Mouse (Mus musculus) leukemia stem cell, adult 10-12 weeks (primary cell): ENCODE data around the gene Ten1. TPM values are rescaled to one million over a fixed set of nuclear protein-coding genes. Genes with fewer than 3 reads are reported as not detected.

Source experiments
- polyA plus RNA-seq: library from polyadenylated mRNA; stranded (reverse); fragments of >175 nt; gene quantifications from 2 replicates; pipeline ENCODE4 v1.2.3, GENCODE M21; 2012; ENCODE audit warnings: low replicate concordance

Ten1 gene
- 56.6 and 72.8 TPM in 2 replicates for polyA plus RNA-seq

GRCm38 (mm10) chr11:116198639-116199531, at the start of gene Ten1, which contains the start of gene Acox1:
Ten1 (plus strand) TSS chr11:116198855.
Acox1 (minus strand) TSS chr11:116199045.

GRCm38 (mm10) chr11:116167884-116168439, 30.7 kb upstream of the Ten1 start, which contains the start of gene Fbf1:
Fbf1 (minus strand) TSS chr11:116168166.

GRCm38 (mm10) chr11:116237742-116238395, 39.2 kb downstream of the Ten1 start, which contains the start of gene Evpl:
Evpl (minus strand) TSS chr11:116238077.

Other genes with a start within 250 kb of the Ten1 start
- gene Itgb4, start 224.1 kb upstream of the Ten1 start, polyA plus RNA-seq, result 0.16 and 0.41 TPM in 2 replicates
- 23.8 and 28.8 TPM in 2 replicates for gene Galk1, start 186.1 kb upstream of the Ten1 start, polyA plus RNA-seq
- 400 and 612 TPM in 2 replicates for gene H3f3b, start 170.9 kb upstream of the Ten1 start, polyA plus RNA-seq
- 59.7 and 71.3 TPM in 2 replicates for gene Unk, start 168.5 kb upstream of the Ten1 start, polyA plus RNA-seq
- 404 and 502 TPM in 2 replicates for gene Unc13d, start 120.9 kb upstream of the Ten1 start, polyA plus RNA-seq
- 429 and 514 TPM in 2 replicates for gene Wbp2, start 111.9 kb upstream of the Ten1 start, polyA plus RNA-seq
- gene Trim47, start 71.6 kb upstream of the Ten1 start, polyA plus RNA-seq, result 9.7 and 13.5 TPM in 2 replicates
- 5.0 and 8.5 TPM in 2 replicates for gene Trim65, start 67.7 kb upstream of the Ten1 start, polyA plus RNA-seq
- 94.4 and 126 TPM in 2 replicates for gene Mrpl38, start 60.0 kb upstream of the Ten1 start, polyA plus RNA-seq
- gene Fbf1, start 30.7 kb upstream of the Ten1 start, polyA plus RNA-seq, result 18.5 and 21.7 TPM in 2 replicates
- 1.3 and 1.8 TPM in 2 replicates for gene Acox1, start 190 bp downstream of the Ten1 start, polyA plus RNA-seq
- gene Evpl, start 39.2 kb downstream of the Ten1 start, polyA plus RNA-seq, result 0.20 TPM in 2 replicates
- 12.1 and 13.2 TPM in 2 replicates for gene Srp68, start 75.4 kb downstream of the Ten1 start, polyA plus RNA-seq
- gene Galr2, start 82.1 kb downstream of the Ten1 start, polyA plus RNA-seq, result 0.21 TPM in 1 of 2 replicates, not detected in the other
- gene Exoc7, start 108.4 kb downstream of the Ten1 start, polyA plus RNA-seq, result 9.0 and 12.8 TPM in 2 replicates
- 0.59 TPM in 1 of 2 replicates, not detected in the other for gene Foxj1, start 136.5 kb downstream of the Ten1 start, polyA plus RNA-seq
- gene Rnf157, start 214.2 kb downstream of the Ten1 start, polyA plus RNA-seq, result 3.8 and 6.9 TPM in 2 replicates
- 367 and 1,263 TPM in 2 replicates for gene Ubald2, start 235.2 kb downstream of the Ten1 start, polyA plus RNA-seq